Mouse (Mus musculus): ENCODE results near the gene Dbnl. TPM values are rescaled to one million over a fixed set of nuclear protein-coding genes. Genes with fewer than 3 reads are reported as not detected.

Dbnl gene
- polyA plus RNA-seq, 1 experiment: 71.0 TPM

GRCm38 (mm10) chr11:5740965-5741627, 47.2 kb upstream of the Dbnl start:
- Histone ChIP-seq H3K4me2 (ENCODE audit: low read depth) (peak overlapping the region; percentile 88), H3K27me3 (ENCODE audit: control insufficient read depth, insufficient read depth, insufficient read length) (no peaks in the 10 kb centered on the region), H3ac (ENCODE audit: control insufficient read depth, insufficient read length) (peak overlapping the region; percentile 78), H3K4me3 (peak overlapping the region; percentile 44), H3K36me3 (ENCODE audit: control insufficient read depth, insufficient read depth) (no peaks in the 10 kb centered on the region), H3K79me2 (ENCODE audit: control insufficient read depth, insufficient read depth) (peaks cover 59% of the 10 kb centered on the region)
- TF ChIP-seq POLR2AphosphoS2 (IDR thresholded peaks at IDR 0.05; ENCODE audit: insufficient read length, low read depth) (peak; percentile 91), MYOG (IDR thresholded peaks at IDR 0.05; ENCODE audit: control insufficient read depth in 1 of 3, insufficient read depth in 1 of 3, insufficient read length in 2 of 3, low read depth in 2 of 3) (peak in 1 of 3 experiments; percentile 30), MAX (IDR thresholded peaks at IDR 0.05; ENCODE audit: low read depth) (no peak), REST (IDR thresholded peaks at IDR 0.05; ENCODE audit: insufficient read depth, insufficient read length) (no peak), POLR2A (IDR thresholded peaks at IDR 0.05; ENCODE audit: insufficient read length, low read depth) (peak; percentile 97)

- Histone ChIP-seq H3K79me2 (ENCODE audit: control insufficient read depth, insufficient read depth) (peaks cover 48% of the 10 kb centered on the region), H3ac (ENCODE audit: control insufficient read depth, insufficient read length) (no peak overlapping the region), H3K36me3 (ENCODE audit: control insufficient read depth, insufficient read depth) (no peaks in the 10 kb centered on the region), H3K4me3 (peak overlapping the region; percentile 44), H3K27me3 (ENCODE audit: control insufficient read depth, insufficient read depth, insufficient read length) (no peaks in the 10 kb centered on the region), H3K4me2 (ENCODE audit: low read depth) (no peak overlapping the region)
- no peak for TF ChIP-seq REST (IDR thresholded peaks at IDR 0.05; ENCODE audit: insufficient read depth, insufficient read length)
- no peak for TF ChIP-seq E2F4 (IDR thresholded peaks at IDR 0.05; ENCODE audit: insufficient read depth)
- TF ChIP-seq SRF (IDR thresholded peaks at IDR 0.05; ENCODE audit: control insufficient read depth, insufficient read length, low read depth): no peak
- no peak for TF ChIP-seq POLR2A (IDR thresholded peaks at IDR 0.05; ENCODE audit: insufficient read length, low read depth)
- TF ChIP-seq CEBPB (IDR thresholded peaks at IDR 0.05; ENCODE audit: insufficient read depth, poor library complexity, severe bottlenecking): no peak
- no peak for TF ChIP-seq MYOD1 (IDR thresholded peaks at IDR 0.05; ENCODE audit: control insufficient read depth in 1 of 3, insufficient read length in 2 of 3, low read depth in 2 of 3)
- TF ChIP-seq TCF12 (IDR thresholded peaks at IDR 0.05; ENCODE audit: insufficient read depth, poor library complexity, severe bottlenecking): no peak
Observed at GRCm38 (mm10) chr11:5742106-5742505, 46.2 kb upstream of the Dbnl start.

DNA sequence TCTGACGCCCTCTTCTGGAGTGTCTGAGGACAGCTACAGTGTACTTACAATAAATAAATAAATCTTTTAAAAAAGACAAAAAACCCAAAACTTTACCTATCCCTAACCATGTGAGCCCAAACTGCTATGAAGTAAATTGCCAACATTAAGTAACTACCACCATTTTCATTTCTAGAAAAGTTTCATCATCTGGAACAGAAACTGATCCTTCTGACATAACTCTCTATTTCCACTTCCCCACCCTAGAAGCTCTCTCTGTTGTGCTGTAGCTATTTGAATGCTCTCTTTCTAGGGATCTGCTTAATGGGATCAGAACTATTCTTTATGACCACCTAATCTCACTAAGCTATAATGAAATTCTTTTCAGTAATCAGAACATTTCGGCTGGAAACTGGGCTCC, 43.3 kb upstream of the Dbnl start:
- TF ChIP-seq POLR2AphosphoS2 (IDR thresholded peaks at IDR 0.05; ENCODE audit: insufficient read length, low read depth) (no peak), MAX (IDR thresholded peaks at IDR 0.05; ENCODE audit: low read depth) (no peak), SRF (IDR thresholded peaks at IDR 0.05; ENCODE audit: control insufficient read depth, insufficient read length, low read depth) (no peak), E2F4 (IDR thresholded peaks at IDR 0.05; ENCODE audit: insufficient read depth) (no peak), MYOD1 (IDR thresholded peaks at IDR 0.05; ENCODE audit: control insufficient read depth in 1 of 3, insufficient read length in 2 of 3, low read depth in 2 of 3) (no peak), POLR2A (IDR thresholded peaks at IDR 0.05; ENCODE audit: insufficient read length, low read depth) (no peak), TCF3 (IDR thresholded peaks at IDR 0.05; ENCODE audit: insufficient read length, low read depth) (no peak), REST (IDR thresholded peaks at IDR 0.05; ENCODE audit: insufficient read depth, insufficient read length) (no peak), TCF12 (IDR thresholded peaks at IDR 0.05; ENCODE audit: insufficient read depth, poor library complexity, severe bottlenecking) (no peak), USF1 (IDR thresholded peaks at IDR 0.05; ENCODE audit: low read depth) (no peak), MYOG (IDR thresholded peaks at IDR 0.05; ENCODE audit: control insufficient read depth in 1 of 3, insufficient read depth in 1 of 3, insufficient read length in 2 of 3, low read depth in 2 of 3) (no peak), CEBPB (IDR thresholded peaks at IDR 0.05; ENCODE audit: insufficient read depth, poor library complexity, severe bottlenecking) (no peak)

DNA sequence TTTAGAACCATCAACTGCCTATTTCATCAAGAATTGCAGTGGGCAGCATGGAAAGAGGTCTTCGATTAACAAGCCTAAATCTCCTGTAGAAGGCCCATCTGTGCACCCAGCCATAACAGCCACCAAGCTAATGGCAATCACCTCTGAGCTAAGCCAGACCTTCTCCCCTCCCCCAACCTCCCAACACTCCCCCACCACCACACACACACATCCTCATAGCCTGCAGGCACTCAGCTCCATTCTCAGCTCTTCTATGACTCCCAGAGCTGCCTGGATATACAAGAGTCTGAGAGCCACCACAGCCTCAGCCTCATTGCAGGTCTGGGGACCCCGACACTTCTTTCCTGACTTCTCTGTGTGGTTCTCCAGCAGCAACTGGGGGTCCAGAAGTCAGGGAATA, 34.5 kb upstream of the Dbnl start:
- H3K4me3 ChIP-seq: no peak overlapping the region
- no peaks in the 10 kb centered on the region for H3K27me3 ChIP-seq (ENCODE audit: control insufficient read depth, insufficient read depth, insufficient read length)
- TF ChIP-seq POLR2AphosphoS2 (IDR thresholded peaks at IDR 0.05; ENCODE audit: insufficient read length, low read depth) (no peak), TCF3 (IDR thresholded peaks at IDR 0.05; ENCODE audit: insufficient read length, low read depth) (no peak), MYOG (IDR thresholded peaks at IDR 0.05; ENCODE audit: control insufficient read depth in 1 of 3, insufficient read depth in 1 of 3, insufficient read length in 2 of 3, low read depth in 2 of 3) (no peak), MAX (IDR thresholded peaks at IDR 0.05; ENCODE audit: low read depth) (no peak), TCF12 (IDR thresholded peaks at IDR 0.05; ENCODE audit: insufficient read depth, poor library complexity, severe bottlenecking) (no peak), USF1 (IDR thresholded peaks at IDR 0.05; ENCODE audit: low read depth) (no peak), POLR2A (IDR thresholded peaks at IDR 0.05; ENCODE audit: insufficient read length, low read depth) (no peak), SRF (IDR thresholded peaks at IDR 0.05; ENCODE audit: control insufficient read depth, insufficient read length, low read depth) (no peak), E2F4 (IDR thresholded peaks at IDR 0.05; ENCODE audit: insufficient read depth) (no peak), MYOD1 (IDR thresholded peaks at IDR 0.05; ENCODE audit: control insufficient read depth in 1 of 3, insufficient read length in 2 of 3, low read depth in 2 of 3) (no peak), CEBPB (IDR thresholded peaks at IDR 0.05; ENCODE audit: insufficient read depth, poor library complexity, severe bottlenecking) (no peak), REST (IDR thresholded peaks at IDR 0.05; ENCODE audit: insufficient read depth, insufficient read length) (no peak)
- no peak overlapping the region for H3ac ChIP-seq (ENCODE audit: control insufficient read depth, insufficient read length)
- H3K79me2 ChIP-seq (ENCODE audit: control insufficient read depth, insufficient read depth): no peaks in the 10 kb centered on the region
- no peak overlapping the region for H3K4me2 ChIP-seq (ENCODE audit: low read depth)
- H3K36me3 ChIP-seq (ENCODE audit: control insufficient read depth, insufficient read depth): no peaks in the 10 kb centered on the region

More for the DNA sequence above, 43.3 kb upstream of the Dbnl start:
- no peak overlapping the region for H3K4me2 ChIP-seq (ENCODE audit: low read depth)
- H3K27me3 ChIP-seq (ENCODE audit: control insufficient read depth, insufficient read depth, insufficient read length): no peaks in the 10 kb centered on the region
- H3K36me3 ChIP-seq (ENCODE audit: control insufficient read depth, insufficient read depth): no peaks in the 10 kb centered on the region
- no peak overlapping the region for H3K4me3 ChIP-seq
- peaks cover 21% of the 10 kb centered on the region for H3K79me2 ChIP-seq (ENCODE audit: control insufficient read depth, insufficient read depth)
- no peak overlapping the region for H3ac ChIP-seq (ENCODE audit: control insufficient read depth, insufficient read length)

All from myocyte (in vitro differentiated cells).